Mouse (Mus musculus): Measurements from ENCODE around the gene Prnd.

Gene Prnd

GRCm38 (mm10) chr2:131950598-131951095, at the start of gene Prnd:
TSS of gene Prnd (plus strand) at chr2:131950861.
- ATAC-seq (ENCODE audit: low TSS enrichment), result no peak

DNA sequence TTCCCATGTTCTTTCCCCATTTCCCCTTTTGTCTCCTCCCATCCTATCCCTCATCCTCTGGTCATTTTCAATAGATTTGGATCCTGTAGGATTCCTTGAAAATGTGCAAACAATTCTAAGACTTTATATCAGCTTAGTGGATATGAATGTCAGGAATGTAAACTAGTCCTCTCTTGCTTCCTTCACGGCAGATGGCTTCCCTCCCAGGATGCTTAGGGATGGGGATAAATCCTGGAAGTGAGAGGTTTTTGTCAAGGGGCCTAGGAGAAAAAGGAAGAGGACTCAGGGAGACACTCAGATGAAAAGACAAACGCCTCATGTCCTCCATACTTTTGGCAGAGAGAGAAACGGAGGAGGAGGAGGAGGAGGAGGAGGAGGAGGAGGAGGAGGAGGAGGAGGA, 48.2 kb upstream of the Prnd start:
- ATAC-seq (ENCODE audit: low TSS enrichment), result no peak

DNA sequence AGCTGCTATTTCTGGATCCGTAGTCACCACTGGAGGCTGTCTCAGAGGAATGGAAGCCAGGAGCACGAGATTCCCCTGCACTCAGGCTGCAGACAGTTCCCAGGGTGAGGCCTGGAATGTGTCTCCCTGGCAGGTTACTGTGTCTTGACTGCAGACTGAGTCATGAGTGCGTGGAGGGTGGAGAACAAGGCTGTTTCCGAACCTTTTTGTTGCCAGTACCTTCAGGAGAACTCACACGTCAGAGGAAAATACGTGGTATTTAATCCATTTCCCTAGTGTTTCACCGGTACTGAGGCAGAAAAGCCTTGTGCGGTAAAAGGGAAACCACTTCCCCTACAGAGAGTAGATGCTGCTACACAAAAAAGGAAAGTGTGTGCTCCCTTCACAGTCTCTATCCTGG, 47.8 kb upstream of the Prnd start:
- ATAC-seq (ENCODE audit: low TSS enrichment), result peak; percentile 76

- no peak for ATAC-seq (ENCODE audit: low TSS enrichment)
Observed at GRCm38 (mm10) chr2:131905025-131905424, 45.6 kb upstream of the Prnd start.

GRCm38 (mm10) chr2:131905776-131906175, 44.9 kb upstream of the Prnd start:
- no peak for ATAC-seq (ENCODE audit: low TSS enrichment)

DNA sequence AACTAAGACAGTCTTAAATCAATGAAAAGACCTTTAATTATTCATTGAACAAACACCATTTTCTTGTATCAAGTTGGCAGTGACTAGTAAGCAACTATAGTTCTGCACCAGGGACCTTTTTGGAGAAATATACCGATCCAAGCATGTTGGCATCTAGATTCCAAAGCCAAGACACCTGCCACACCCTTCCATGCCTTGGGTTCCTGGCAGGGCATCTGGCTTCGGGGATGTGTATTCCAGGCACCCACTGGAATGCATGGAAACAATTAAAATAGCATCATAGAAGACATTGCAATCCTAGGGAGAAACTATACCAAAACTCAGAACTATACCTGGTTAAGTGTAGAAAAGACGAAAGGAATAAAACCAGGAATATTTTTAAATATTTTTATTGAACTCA, 44.4 kb upstream of the Prnd start:
- ATAC-seq (ENCODE audit: low TSS enrichment), result no peak

DNA sequence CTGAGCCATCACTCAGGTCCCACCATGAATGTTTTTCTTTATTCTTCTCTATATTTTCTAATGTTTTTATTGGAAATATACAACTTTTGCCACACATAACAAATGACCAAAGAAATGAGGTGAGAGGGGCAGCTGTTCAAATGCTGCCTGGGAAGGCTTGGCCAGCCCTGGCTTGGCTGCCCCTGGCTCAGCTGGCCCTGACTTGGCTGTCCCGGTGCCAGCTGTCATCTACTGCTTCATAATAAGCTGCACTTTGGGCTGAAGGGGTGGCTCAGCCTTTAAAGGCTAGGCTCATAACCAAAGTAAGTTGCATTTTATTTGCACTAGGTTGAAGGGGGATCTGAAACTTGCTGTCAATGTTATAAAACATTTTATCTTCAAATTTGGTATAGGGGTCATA, 43.8 kb upstream of the Prnd start:
- no peak for ATAC-seq (ENCODE audit: low TSS enrichment)

GRCm38 (mm10) chr2:131907311-131907710, 43.4 kb upstream of the Prnd start:
- no peak for ATAC-seq (ENCODE audit: low TSS enrichment)

- ATAC-seq (ENCODE audit: low TSS enrichment), result no peak
Observed at GRCm38 (mm10) chr2:131908351-131908861, 42.3 kb upstream of the Prnd start.

GRCm38 (mm10) chr2:131908906-131909305, 41.8 kb upstream of the Prnd start:
- no peak for ATAC-seq (ENCODE audit: low TSS enrichment)

GRCm38 (mm10) chr2:131909683-131910572, 40.7 kb upstream of the Prnd start, which contains the start of the genes Prnp and Prn:
TSS of gene Prnp (plus strand) at chr2:131909928.
TSS of gene Prn (plus strand) at chr2:131909957.
- ATAC-seq (ENCODE audit: low TSS enrichment), result peak; percentile 88

DNA sequence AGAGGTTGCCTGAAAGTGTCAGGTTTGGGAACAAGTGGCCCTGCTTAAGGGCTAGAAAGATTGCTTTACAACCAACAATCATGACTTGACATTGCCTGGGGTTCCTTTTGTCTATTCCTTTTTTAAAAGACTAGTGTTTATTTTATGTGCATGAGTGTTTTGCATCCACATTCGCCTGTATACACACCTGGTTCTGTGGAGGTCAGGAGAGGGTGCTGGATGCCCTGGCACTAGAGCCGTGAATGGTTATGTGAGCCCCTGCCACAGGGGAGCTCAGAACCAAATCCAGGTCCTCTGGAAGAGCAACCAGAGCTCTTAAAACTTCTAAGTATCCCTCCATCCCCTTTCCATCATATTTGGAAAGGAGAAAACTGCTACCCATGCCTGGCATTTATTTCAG, 39.8 kb upstream of the Prnd start:
- ATAC-seq (ENCODE audit: low TSS enrichment), result no peak

DNA sequence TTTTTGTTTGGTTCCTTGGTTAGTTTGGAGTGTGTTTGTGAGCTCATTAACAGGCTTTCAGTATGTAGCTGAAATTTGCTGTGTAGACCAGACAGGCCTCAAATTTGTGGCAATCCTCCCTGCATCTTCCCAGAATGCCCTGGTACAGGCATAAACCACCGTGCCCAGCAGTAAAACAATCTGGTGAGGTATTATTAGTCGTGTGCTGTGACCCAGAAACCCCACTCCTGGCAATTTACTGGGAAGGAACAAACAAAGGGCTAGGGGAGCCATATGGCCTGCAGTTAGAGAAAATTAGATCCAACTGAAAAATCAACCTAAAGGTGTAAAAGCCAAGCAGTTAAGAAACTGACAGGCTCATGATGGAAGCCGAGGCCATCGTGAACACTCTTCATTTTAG, 39.3 kb upstream of the Prnd start:
- no peak for ATAC-seq (ENCODE audit: low TSS enrichment)

DNA sequence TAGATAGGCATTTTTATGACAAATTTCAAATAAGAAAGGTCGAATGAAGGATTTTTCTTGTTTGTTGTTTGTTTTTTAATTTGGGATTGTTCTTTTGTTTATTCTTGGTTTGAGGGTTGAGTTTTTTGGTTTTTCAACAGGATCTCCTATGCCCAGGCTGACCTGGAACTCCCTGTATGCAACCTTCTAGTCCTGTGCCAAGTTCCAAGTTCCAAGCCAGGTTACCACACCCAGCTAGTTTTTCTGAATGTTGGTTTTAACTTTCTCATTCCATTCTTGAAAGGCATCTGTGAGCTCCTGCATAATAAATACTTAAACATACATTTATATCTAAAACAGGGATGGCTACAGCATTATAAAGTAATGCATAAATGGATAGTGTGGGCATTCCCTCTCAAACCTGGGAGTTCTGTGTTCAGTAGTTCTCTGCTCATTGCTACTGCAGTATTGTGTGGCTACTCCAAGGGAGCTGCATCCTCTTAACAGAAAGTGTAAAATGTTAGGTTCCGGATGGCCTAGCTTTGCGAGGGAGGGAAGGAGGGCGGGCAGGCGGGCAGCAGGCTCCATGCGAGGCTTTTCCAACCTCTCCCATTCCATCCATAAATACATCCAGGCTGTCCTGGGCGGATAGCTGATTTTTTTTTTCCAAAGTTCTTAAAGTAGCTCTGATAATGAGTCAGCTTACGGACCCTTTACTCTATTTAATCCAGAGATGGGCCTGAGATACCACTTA, 38.0 kb upstream of the Prnd start:
- no peak for ATAC-seq (ENCODE audit: low TSS enrichment)

DNA sequence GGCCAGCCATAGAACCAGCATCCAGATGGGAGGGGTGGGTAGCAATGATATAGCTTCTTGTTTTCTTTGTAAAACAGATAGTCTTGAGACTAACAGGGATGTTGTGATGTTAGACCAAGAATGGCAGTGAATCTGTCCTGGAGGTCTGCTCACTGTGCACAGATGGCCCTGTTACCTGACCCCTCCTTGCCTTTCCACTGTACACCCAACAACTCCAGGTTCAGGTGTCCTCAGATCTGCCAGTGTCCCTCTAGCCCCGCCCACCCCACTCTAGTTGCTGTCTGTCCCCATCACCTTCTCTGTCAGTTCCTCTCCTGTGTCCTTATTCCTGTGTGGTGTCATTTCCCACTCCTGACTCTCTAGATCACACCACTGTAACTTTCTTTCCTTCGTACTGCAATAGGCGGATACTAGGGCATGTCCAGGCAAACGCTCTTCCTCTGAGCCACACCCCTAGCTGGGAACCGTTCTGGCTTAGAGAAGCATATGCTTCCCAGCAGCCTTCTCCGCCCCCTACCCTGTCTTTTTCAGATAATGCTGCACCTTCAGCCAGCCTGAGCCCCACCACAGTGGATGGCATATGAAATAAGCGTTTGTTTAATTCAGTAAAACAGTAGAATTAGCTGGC, 18.3 kb upstream of the Prnd start:
- 0 out of 2 replicates have a peak, but pooled peaks have one; percentile 10 for ATAC-seq (ENCODE audit: low TSS enrichment)

- ATAC-seq (ENCODE audit: low TSS enrichment), result no peak
Observed at GRCm38 (mm10) chr2:131933013-131933412, 17.6 kb upstream of the Prnd start.

- peak; percentile 39 for ATAC-seq (ENCODE audit: low TSS enrichment)
Observed at GRCm38 (mm10) chr2:131933598-131933997, 17.1 kb upstream of the Prnd start.

- ATAC-seq (ENCODE audit: low TSS enrichment), result no peak
Observed at GRCm38 (mm10) chr2:131934243-131934642, 16.4 kb upstream of the Prnd start.

GRCm38 (mm10) chr2:131935390-131936105, 15.1 kb upstream of the Prnd start:
- ATAC-seq (ENCODE audit: low TSS enrichment), result peak; percentile 38

DNA sequence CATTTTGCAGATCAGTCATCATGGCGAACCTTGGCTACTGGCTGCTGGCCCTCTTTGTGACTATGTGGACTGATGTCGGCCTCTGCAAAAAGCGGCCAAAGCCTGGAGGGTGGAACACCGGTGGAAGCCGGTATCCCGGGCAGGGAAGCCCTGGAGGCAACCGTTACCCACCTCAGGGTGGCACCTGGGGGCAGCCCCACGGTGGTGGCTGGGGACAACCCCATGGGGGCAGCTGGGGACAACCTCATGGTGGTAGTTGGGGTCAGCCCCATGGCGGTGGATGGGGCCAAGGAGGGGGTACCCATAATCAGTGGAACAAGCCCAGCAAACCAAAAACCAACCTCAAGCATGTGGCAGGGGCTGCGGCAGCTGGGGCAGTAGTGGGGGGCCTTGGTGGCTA, 14.3 kb upstream of the Prnd start:
- no peak for ATAC-seq (ENCODE audit: low TSS enrichment)

DNA sequence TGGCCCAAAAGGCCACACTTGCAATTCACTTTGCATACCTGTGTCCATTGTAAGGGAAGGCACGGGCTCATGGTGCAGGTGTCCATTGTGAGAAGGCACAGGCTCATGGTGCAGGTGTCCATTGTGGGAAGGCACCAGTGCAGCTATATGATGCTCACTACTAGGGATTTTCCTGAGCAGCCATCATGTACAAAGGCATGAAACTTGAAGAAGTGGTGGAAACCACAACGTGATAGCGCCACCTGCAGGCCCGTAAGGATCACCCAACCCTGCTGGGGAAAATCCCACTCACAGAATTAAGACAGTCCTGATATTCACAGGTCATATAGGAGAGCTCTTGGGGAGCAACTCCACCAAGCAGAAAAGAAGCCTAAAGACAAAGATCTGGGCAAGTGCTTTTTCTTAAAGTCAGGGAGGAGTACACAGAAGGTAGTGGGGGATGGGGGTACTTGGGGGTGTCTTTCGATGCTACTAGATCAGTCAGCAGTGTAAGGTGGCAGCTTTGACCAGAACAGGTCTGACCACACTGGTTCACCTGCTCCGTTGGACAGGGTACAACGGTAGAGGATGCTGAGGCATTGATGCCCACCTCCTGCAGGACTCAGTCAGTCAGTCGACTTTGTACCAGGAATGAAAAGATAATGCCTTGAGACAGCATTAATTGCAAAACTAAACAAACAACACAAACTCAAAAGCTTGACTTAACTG, 11.1 kb upstream of the Prnd start:
- peak; percentile 74 for ATAC-seq (ENCODE audit: low TSS enrichment)
